Mouse (Mus musculus) heart, embryonic 14.5 days (tissue): ENCODE data around the gene Capsl. TPM values are rescaled to one million over a fixed set of nuclear protein-coding genes. Genes with fewer than 3 reads are reported as not detected.

ENCODE experiments used
- ATAC-seq: fragments of 200-750 bp; cut with Nextera tagmentation; 2 replicates; pipeline ENCODE4 v1.8.0; 2017; ENCODE audit warnings: low read depth, moderate TSS enrichment; ENCODE audit not compliant: insufficient number of reproducible peaks, insufficient read depth, low FRiP score
- H3K27ac ChIP-seq, 2 experiments: fragments of 200-500 bp in 1 of 2; fragments of 300-500 bp in 1 of 2; sonication (generic) in 1 of 2; replicated peaks in 1 of 2; 2 replicates each; pipeline ENCODE4 v1.5.1; 2012 to 2014; ENCODE audit warnings: low read depth in 2 of 2, low read length in 2 of 2, control low read depth in 1 of 2, mild to moderate bottlenecking in 1 of 2, mixed read lengths in 1 of 2; ENCODE audit not compliant: control insufficient read depth in 1 of 2, insufficient read depth in 1 of 2
- H3K27me3 ChIP-seq: fragments of 300-500 bp; sonication (generic); 2 replicates; pipeline ENCODE4 v1.6.1; 2014; ENCODE audit warnings: mild to moderate bottlenecking, low read length, control low read depth; ENCODE audit not compliant: control insufficient read depth, insufficient read depth
- H3K36me3 ChIP-seq: fragments of 300-500 bp; sonication (generic); 2 replicates; pipeline ENCODE4 v1.6.1; 2014; ENCODE audit warnings: mild to moderate bottlenecking, control low read depth, low read length, mixed read lengths; ENCODE audit not compliant: control insufficient read depth, insufficient read depth
- H3K4me1 ChIP-seq, 2 experiments: fragments of 200-500 bp in 1 of 2; fragments of 300-500 bp in 1 of 2; sonication (generic) in 1 of 2; 2 replicates each; pipeline ENCODE4 v1.6.1; 2012 to 2014; ENCODE audit warnings: low read length in 2 of 2, control low read depth in 1 of 2, mixed read lengths in 1 of 2; ENCODE audit not compliant: control insufficient read depth in 2 of 2, insufficient read depth in 2 of 2
- H3K4me2 ChIP-seq: fragments of 300-500 bp; sonication (generic); 2 replicates; pipeline ENCODE4 v1.6.1; 2014; ENCODE audit warnings: mild to moderate bottlenecking, low read length
- H3K4me3 ChIP-seq, 2 experiments: fragments of 200-500 bp in 1 of 2; fragments of 300-500 bp in 1 of 2; sonication (generic) in 1 of 2; 2 replicates each; pipeline ENCODE4 v1.5.1; 2012 to 2014; ENCODE audit warnings: low read length in 2 of 2, mild to moderate bottlenecking in 2 of 2, control low read depth in 1 of 2, low read depth in 1 of 2, moderate library complexity in 1 of 2; ENCODE audit not compliant: control insufficient read depth in 1 of 2, insufficient read depth in 1 of 2
- H3K9ac ChIP-seq: fragments of 300-500 bp; sonication (generic); 2 replicates; pipeline ENCODE4 v1.6.1; 2014; ENCODE audit warnings: mild to moderate bottlenecking, low read length
- H3K9me3 ChIP-seq: fragments of 300-500 bp; sonication (generic); 2 replicates; pipeline ENCODE4 v1.6.1; 2016; ENCODE audit warnings: low read length, control low read depth; ENCODE audit not compliant: control insufficient read depth
- WGBS: fragments of 180-500 bp; shearing (Covaris S2); extraction: QIAGEN DNeasy Blood & Tissue Kit; methylation state at CpG from one replicate; pipeline ENCODE4 v1.1.7; 2014; 5-methylcytosine and 5-hydroxymethylcytosine counted together
- polyA plus RNA-seq: library from polyadenylated mRNA; unstranded; fragments of >200 nt; fragmentation: Nextera tagmentation; extraction: Ambion mirVana; gene quantifications from 2 replicates; pipeline ENCODE4 v1.2.1, GENCODE M21; 2014

Gene Capsl
- polyA plus RNA-seq = 0.22 TPM in 1 of 2 replicates, not detected in the other

GRCm38 (mm10) chr15:9435534-9436180 is at the start of gene Capsl:
Capsl (plus strand) TSS chr15:9436028.
- Histone ChIP-seq H3K9me3 (no peaks in the 10 kb centered on the region), H3K36me3 (no peaks in the 10 kb centered on the region), H3K27me3 (no peaks in the 10 kb centered on the region), H3K4me1 (no peaks in the 10 kb centered on the region), H3K4me3 (no peak within 1 kb of the TSS), H3K4me2 (no peak within 1 kb of the TSS), H3K9ac (no peak within 1 kb of the TSS), H3K27ac (no peak within 1 kb of the TSS)
- WGBS = 49% methylated on average over 12 of the region's 12 CpGs
- no peak for ATAC-seq

- no peaks in the 10 kb centered on the region for H3K9me3 ChIP-seq
- 72% methylated on average over 3 of the region's 3 CpGs for WGBS
- no peak overlapping the region for H3K4me3 ChIP-seq
- ATAC-seq = no peak
- no peak overlapping the region for H3K4me2 ChIP-seq
- H3K4me1 ChIP-seq = no peaks in the 10 kb centered on the region
- no peaks in the 10 kb centered on the region for H3K27me3 ChIP-seq
- no peaks in the 10 kb centered on the region for H3K36me3 ChIP-seq
- no peak overlapping the region for H3K27ac ChIP-seq
- no peak overlapping the region for H3K9ac ChIP-seq
These were observed 26.4 kb upstream of the Capsl start for GRCm38 (mm10) chr15:9409475-9409874.

GRCm38 (mm10) chr15:9421163-9421562 is 14.7 kb upstream of the Capsl start:
- no peaks in the 10 kb centered on the region for H3K9me3 ChIP-seq
- H3K36me3 ChIP-seq = no peaks in the 10 kb centered on the region
- no peak overlapping the region for H3K4me2 ChIP-seq
- no peak overlapping the region for H3K9ac ChIP-seq
- no peak overlapping the region for H3K4me3 ChIP-seq
- no peak for ATAC-seq
- no peaks in the 10 kb centered on the region for H3K27me3 ChIP-seq
- no peaks in the 10 kb centered on the region for H3K4me1 ChIP-seq
- H3K27ac ChIP-seq = no peak overlapping the region

GRCm38 (mm10) chr15:9427849-9428248 is 8.0 kb upstream of the Capsl start:
- no peak overlapping the region for H3K4me2 ChIP-seq
- no peak overlapping the region for H3K4me3 ChIP-seq
- no peak overlapping the region for H3K27ac ChIP-seq
- no peak overlapping the region for H3K9ac ChIP-seq
- no peaks in the 10 kb centered on the region for H3K27me3 ChIP-seq
- ATAC-seq = no peak
- no peaks in the 10 kb centered on the region for H3K36me3 ChIP-seq
- no peaks in the 10 kb centered on the region for H3K4me1 ChIP-seq
- no peaks in the 10 kb centered on the region for H3K9me3 ChIP-seq

GRCm38 (mm10) chr15:9429843-9430242 is 6.0 kb upstream of the Capsl start:
- Histone ChIP-seq H3K27me3 (no peaks in the 10 kb centered on the region), H3K27ac (no peak overlapping the region), H3K9ac (no peak overlapping the region), H3K9me3 (no peaks in the 10 kb centered on the region), H3K4me2 (no peak overlapping the region), H3K36me3 (no peaks in the 10 kb centered on the region), H3K4me1 (no peaks in the 10 kb centered on the region), H3K4me3 (no peak overlapping the region)
- 83% methylated on average over 3 of the region's 3 CpGs for WGBS
- ATAC-seq = no peak

GRCm38 (mm10) chr15:9451999-9452398 is 16.2 kb downstream of the Capsl start:
- Histone ChIP-seq H3K27me3 (no peaks in the 10 kb centered on the region), H3K9ac (no peak overlapping the region), H3K27ac (no peak overlapping the region), H3K36me3 (no peaks in the 10 kb centered on the region), H3K4me3 (no peak overlapping the region), H3K4me2 (no peak overlapping the region), H3K4me1 (no peaks in the 10 kb centered on the region), H3K9me3 (no peaks in the 10 kb centered on the region)
- ATAC-seq = no peak
- WGBS = 63% methylated on average over 1 of the region's 1 CpGs

- no peak for ATAC-seq
- no peak overlapping the region for H3K27ac ChIP-seq
- H3K9ac ChIP-seq = no peak overlapping the region
- H3K4me3 ChIP-seq = no peak overlapping the region
- H3K4me2 ChIP-seq = no peak overlapping the region
- H3K27me3 ChIP-seq = no peaks in the 10 kb centered on the region
- no peaks in the 10 kb centered on the region for H3K4me1 ChIP-seq
- H3K9me3 ChIP-seq = no peaks in the 10 kb centered on the region
- H3K36me3 ChIP-seq = no peaks in the 10 kb centered on the region
- WGBS = 55% methylated on average over 1 of the region's 1 CpGs
These were observed 17.0 kb downstream of the Capsl start for GRCm38 (mm10) chr15:9452842-9453241.

GRCm38 (mm10) chr15:9454198-9454597 is 18.4 kb downstream of the Capsl start:
- no peak for ATAC-seq
- H3K36me3 ChIP-seq = no peaks in the 10 kb centered on the region
- H3K4me2 ChIP-seq = no peak overlapping the region
- no peak overlapping the region for H3K9ac ChIP-seq
- H3K4me1 ChIP-seq = no peaks in the 10 kb centered on the region
- H3K4me3 ChIP-seq = no peak overlapping the region
- H3K9me3 ChIP-seq = no peaks in the 10 kb centered on the region
- no peak overlapping the region for H3K27ac ChIP-seq
- 80% methylated on average over 4 of the region's 4 CpGs for WGBS
- H3K27me3 ChIP-seq = no peaks in the 10 kb centered on the region
